Mouse (Mus musculus): ENCODE results near the gene Med1. TPM values are rescaled to one million over a fixed set of nuclear protein-coding genes. Genes with fewer than 3 reads are reported as not detected.
A peak's percentile ranks its signal among the peaks of the same experiment; 100 is the strongest.

The Med1 gene
- total RNA-seq, 2 experiments from 2014 or later, result 65.4 to 72.5 TPM

DNA sequence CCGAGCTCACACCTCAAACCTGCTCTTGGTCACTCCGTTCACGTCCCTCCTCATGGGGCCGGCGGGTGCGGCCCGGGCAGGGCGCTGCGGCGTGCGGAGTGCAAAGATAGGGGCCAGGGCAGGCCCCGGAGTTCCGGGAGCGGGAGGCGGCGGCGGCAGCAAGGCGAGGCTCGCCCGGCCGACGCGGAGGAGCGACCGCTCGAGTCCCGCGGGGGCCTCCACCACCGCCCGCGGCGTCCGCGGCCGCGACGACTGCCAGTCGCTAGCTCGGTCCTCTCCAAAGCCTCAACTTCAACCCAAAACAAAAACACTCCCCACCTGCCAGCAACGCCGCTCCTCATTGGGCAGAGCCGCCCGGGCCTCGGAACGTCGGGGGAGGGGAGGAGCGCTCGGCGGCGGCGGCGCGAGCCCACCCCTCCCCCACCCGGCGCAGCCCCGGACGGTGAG lies 43.8 kb downstream of the Med1 start:
- peak; percentile 96 to 97 for DNase-seq

DNA sequence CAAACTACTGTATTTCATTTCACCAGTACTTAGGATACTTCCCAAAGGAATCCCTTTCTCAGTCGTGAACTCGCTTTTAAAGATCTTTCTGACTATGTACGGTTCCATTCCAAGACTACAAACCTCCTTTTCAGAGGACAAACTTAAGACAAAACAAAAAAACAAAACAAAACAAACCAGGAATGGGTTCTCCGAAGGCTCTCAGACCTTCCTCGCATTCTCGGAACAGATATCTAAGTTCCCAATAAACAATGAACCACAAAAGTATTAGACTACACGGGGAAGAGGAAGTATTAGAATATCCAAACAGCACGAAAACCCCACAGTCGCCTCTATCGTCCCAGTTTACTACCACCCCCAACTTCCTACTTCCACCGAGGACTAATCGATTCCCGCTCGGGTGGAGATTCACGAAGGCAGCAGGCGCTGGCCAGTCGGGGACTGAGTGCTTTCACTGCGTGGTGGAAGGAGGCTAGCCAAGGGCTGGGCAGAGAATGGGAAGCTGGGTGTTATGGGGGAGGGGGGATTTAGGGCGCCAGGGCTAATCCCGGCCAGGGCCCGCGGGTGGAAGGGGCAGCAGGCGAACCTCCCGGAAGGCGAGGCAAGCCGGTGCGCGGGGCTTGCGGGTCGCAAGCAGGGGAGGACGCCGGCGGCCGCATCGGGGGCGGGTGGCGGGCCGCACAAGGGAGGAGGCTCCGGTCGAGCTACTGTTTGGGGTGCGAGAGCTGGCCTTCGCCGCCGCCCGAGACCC lies 44.4 kb downstream of the Med1 start:
- peak; percentile 57 to 65 for DNase-seq

DNA sequence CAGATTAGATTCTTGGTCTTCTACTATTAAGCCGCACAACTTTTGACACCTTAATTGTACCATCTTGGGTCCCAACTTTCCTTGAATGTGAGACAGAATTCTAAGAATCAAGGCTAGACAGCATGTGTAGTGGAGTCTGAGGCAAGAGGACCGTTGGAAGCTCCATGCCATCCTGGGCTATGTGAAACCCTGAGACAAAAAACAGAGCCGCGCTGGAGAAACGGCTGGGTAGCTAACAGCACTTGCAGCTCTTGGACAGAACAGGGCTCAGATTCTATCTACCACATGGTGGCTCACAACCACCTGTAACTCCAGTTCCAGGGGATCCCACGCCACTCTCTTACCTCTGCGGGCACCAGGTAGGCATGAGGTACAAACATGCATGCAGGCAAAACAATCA lies 47.2 kb downstream of the Med1 start:
- no peak for DNase-seq

DNA sequence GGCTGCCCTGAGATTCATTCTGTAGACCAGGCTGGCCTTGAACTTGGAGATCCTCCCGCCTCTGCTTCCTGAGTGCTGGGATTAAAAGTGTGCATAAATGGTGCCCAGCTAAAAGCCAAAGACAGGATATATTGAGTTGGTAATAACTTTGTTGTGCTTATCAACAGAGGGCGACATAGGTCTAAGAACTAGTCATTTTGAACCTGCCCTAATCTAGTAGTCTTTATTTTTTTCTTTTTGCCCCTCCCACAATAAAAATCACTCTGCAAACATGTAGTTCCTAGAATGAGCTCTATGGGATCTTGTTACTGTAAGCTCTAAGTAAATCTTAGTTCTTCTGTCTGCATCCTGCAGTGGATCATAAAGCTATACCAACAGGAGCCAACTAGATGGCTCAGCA lies 50.5 kb downstream of the Med1 start:
- no peak for DNase-seq

DNA sequence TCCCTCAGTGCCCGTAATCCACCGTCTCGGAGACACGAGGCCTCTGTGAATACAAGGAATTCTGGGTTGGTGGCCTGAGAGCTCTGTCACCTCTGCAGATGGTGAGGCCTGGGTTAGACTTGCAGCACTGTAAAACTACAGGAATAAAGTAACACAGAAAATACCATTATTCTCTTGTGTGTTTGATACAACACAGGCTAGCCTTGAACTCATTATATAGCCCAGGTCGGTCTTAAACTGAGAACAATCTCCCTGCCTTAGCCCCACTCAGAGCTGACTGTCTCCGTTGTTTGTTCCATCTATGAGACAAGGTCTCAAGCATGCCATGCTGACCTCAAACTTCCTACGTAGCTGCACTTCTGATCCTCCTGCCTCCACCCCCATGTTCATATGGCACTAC lies 54.2 kb downstream of the Med1 start:
- no peak for DNase-seq

DNA sequence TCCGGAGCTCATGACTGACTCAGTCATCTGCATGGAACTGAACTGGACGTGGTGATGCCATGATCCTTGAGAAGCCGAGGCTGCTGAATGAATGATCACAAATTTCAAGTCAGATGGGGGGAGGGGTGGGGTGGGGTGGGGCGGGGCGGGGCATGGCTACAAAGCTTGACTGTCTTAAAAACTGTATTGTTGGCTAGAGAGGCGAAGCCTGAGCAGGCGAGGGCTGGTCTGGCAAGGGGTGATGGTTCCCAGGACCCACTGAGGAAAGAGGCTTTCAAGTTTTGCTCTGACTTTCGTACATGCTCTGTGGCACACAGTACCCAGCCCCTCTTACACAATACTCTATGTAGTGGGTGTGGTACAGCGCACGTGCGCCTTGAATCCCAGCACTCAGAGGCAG lies 55.3 kb downstream of the Med1 start:
- DNase-seq, result no peak

DNA sequence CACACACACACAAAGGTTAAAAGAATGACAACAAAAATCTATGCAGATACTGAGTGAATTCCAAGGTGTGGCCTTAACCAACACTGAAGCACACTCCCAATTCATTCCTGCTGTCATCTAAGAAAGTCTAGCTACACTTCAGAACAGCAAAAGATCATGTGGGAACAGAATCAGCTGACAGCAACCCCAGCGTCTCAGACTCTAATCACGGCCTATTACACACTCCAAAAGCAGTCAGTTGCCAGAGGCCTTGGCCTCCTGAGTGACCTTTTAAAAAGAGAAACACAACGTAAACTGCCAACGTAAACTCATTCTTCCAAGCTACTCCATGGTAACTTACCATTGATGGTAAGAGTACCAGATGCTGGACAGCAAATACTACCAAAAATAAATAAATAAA lies 58.1 kb downstream of the Med1 start:
- peak; percentile 34 to 45 for DNase-seq

DNA sequence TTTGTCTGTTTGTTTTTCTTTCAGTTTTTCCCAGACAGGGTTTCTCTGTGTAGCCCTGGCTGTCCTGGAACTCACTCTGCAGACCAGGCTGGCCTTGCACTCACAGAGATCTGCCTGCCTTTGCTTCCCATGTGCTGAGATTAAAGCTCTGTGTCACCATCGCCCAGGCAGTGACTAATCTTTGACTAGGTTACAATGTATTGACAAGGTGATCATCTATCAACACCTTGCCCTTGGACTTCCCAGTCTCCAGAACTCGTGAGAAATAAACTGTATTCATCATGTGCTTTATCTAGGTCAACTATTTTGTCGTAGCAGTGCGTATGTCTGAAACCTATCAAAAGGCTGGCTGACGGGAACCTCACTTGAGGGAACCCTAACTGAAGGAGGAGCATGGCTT lies 69.7 kb downstream of the Med1 start:
- DNase-seq, result no peak

DNA sequence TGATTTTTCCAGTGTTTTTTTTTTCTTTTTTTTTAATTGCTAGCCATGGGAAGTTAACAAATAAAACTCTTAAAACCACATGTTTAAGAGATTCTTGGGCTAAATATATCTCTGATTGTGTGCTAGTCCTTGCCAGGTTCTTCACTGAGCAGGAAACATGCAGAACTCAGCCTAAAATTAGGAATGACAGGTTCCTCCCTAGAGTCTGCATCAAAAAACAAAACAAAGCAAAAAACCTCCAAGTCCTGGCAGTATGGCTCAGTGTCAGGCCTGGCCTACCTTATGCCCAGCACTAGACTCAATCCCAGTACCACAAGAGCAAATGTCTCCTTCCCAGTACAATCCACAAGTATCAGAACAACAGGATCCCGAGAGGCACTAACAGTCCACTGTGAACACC lies 78.7 kb downstream of the Med1 start:
- DNase-seq, result no peak

DNA sequence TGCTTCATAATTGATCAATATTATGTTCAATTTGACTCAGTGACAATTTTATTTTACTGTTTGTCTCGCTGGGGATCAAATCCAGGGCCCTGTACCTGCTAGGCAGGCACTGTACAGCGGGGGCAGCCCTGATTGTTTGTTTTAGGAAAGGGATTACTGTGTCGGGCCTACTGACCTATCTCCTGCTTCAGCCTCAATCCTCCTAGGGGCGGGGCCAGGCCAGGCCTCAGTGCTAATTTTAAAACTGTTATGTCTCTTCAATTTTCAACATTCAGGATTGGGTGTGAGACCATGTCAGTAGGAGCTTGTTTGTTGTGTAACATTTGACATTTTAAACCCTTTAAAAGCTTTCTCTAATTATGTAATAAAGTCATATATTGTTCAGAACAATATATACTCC lies 79.6 kb downstream of the Med1 start:
- no peak for DNase-seq

DNA sequence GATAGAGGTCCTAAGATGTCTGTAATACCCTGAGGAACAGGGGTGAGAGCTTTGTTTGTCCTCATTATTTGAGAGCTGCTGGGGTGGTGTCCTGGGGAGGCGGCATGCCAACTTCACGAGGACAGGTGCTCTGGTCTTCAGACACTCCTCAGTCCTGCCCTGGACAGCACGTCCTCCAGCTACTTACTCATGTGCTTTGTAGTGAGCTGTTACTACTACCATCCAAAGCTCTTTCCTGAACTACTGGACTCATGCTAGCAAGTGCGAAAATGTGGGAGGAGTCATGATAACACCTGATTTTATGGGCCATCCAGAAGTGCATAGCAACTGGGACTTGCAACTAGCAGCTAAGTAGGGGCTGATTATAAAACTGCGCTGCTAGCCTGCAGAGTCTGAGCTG lies 83.4 kb downstream of the Med1 start:
- DNase-seq, result no peak

Small RNA genes lying within 50 kb of the gene (microRNA-seq; reads per million reads assigned to microRNA genes)
- not detected for gene Gm27399

Other genes with a start within 250 kb of the Med1 start
- 10 to 100 TPM in 1 of 2 experiments, 1 to 10 TPM in 1; 7.1 to 17.2 TPM for gene Plxdc1, start 206.8 kb downstream of the Med1 start, total RNA-seq (2021)
- under 1 TPM; 0.76 to 0.92 TPM for gene Arl5c, start 197.1 kb downstream of the Med1 start, total RNA-seq (2021)
- 1 to 10 TPM; 6.9 to 8.4 TPM for gene Cacnb1, start 170.3 kb downstream of the Med1 start, total RNA-seq (2021)
- 1,000 to 10,000 TPM; 1,174 to 1,217 TPM for gene Rpl19, start 166.6 kb downstream of the Med1 start, total RNA-seq (2021)
- 1 to 10 TPM; 1.7 to 6.9 TPM for gene Stac2, start 139.8 kb downstream of the Med1 start, total RNA-seq (2021)
- gene Fbxl20, start 42.9 kb downstream of the Med1 start, total RNA-seq (2021), result 10 to 100 TPM; 31.8 to 42.9 TPM
- 10 to 100 TPM; 42.8 to 50.6 TPM for gene Cdk12, start 9.8 kb upstream of the Med1 start, total RNA-seq (2021)
- gene Neurod2, start 136.4 kb upstream of the Med1 start, total RNA-seq (2021), result not detected
- not detected for gene Ppp1r1b, start 155.1 kb upstream of the Med1 start, total RNA-seq (2021)
- 10 to 100 TPM; 22.3 to 23.2 TPM for gene Stard3, start 165.1 kb upstream of the Med1 start, total RNA-seq (2021)
- gene Tcap, start 190.5 kb upstream of the Med1 start, total RNA-seq (2021), result 1 to 10 TPM in 1 of 2 experiments, under 1 TPM in 1; 0.43 to 1.2 TPM
- 100 to 1,000 TPM; 363 to 581 TPM for gene Pnmt, start 193.2 kb upstream of the Med1 start, total RNA-seq (2021)
- gene Pgap3, start 207.2 kb upstream of the Med1 start, total RNA-seq (2021), result 1 to 10 TPM; 4.4 to 7.2 TPM
- gene Erbb2, start 219.2 kb upstream of the Med1 start, total RNA-seq (2021), result 1 to 10 TPM; 4.2 to 4.7 TPM
- gene Mien1, start 245.7 kb upstream of the Med1 start, total RNA-seq (2021), result 10 to 100 TPM; 84.0 to 84.2 TPM